Mouse (Mus musculus) midbrain, embryonic 11.5 days (tissue): ENCODE measurements around the gene Col4a4. TPM values are rescaled to one million over a fixed set of nuclear protein-coding genes. Genes with fewer than 3 reads are reported as not detected.
A peak's percentile ranks its signal among the peaks of the same experiment; 100 is the strongest.

Experiments
- ATAC-seq: fragments of 200-750 bp; cut with Nextera tagmentation; 2 replicates; pipeline ENCODE4 v1.8.0; 2017; ENCODE audit warnings: moderate TSS enrichment, moderate library complexity; ENCODE audit not compliant: low FRiP score
- DNase-seq: peaks from one replicate; pipeline ENCODE4 v3.0.0; 2015; ENCODE audit warnings: low spot score; ENCODE audit errors: missing footprints
- H3K27ac ChIP-seq: fragments of 300-500 bp; sonication (generic); 2 replicates; pipeline ENCODE4 v1.5.1; 2014; ENCODE audit warnings: low read depth, low read length
- H3K27me3 ChIP-seq: fragments of 300-500 bp; sonication (generic); 2 replicates; pipeline ENCODE4 v1.6.1; 2014; ENCODE audit warnings: mild to moderate bottlenecking, low read length, moderate library complexity, mixed read lengths; ENCODE audit not compliant: control insufficient read depth, insufficient read depth
- H3K36me3 ChIP-seq: fragments of 300-500 bp; sonication (generic); 2 replicates; pipeline ENCODE4 v1.6.1; 2014; ENCODE audit warnings: mild to moderate bottlenecking, low read length, moderate library complexity, mixed read lengths; ENCODE audit not compliant: control insufficient read depth, insufficient read depth
- H3K4me1 ChIP-seq: fragments of 300-500 bp; sonication (generic); 2 replicates; pipeline ENCODE4 v1.6.1; 2014; ENCODE audit warnings: low read length; ENCODE audit not compliant: control insufficient read depth, insufficient read depth
- H3K4me2 ChIP-seq: fragments of 300-500 bp; sonication (generic); 2 replicates; pipeline ENCODE4 v1.6.1; 2014; ENCODE audit warnings: mild to moderate bottlenecking, moderate library complexity
- H3K4me3 ChIP-seq: fragments of 300-500 bp; sonication (generic); 2 replicates; pipeline ENCODE4 v1.5.1; 2014; ENCODE audit warnings: low read depth, low read length
- H3K9ac ChIP-seq: fragments of 300-500 bp; sonication (generic); 2 replicates; pipeline ENCODE4 v1.6.1; 2014; ENCODE audit warnings: low read length
- H3K9me3 ChIP-seq: fragments of 300-500 bp; sonication (generic); 2 replicates; pipeline ENCODE4 v1.6.1; 2016; ENCODE audit warnings: low read length; ENCODE audit not compliant: control insufficient read depth
- WGBS: fragments of 180-500 bp; shearing (Covaris S2); extraction: QIAGEN DNeasy Blood & Tissue Kit; methylation state at CpG from one replicate; pipeline ENCODE4 v1.1.7; 2014; 5-methylcytosine and 5-hydroxymethylcytosine counted together
- polyA plus RNA-seq: library from polyadenylated mRNA; unstranded; fragments of >200 nt; fragmentation: Nextera tagmentation; extraction: Ambion mirVana; gene quantifications from 2 replicates; pipeline ENCODE4 v1.2.1, GENCODE M21; 2014

Col4a4 gene
- polyA plus RNA-seq, 1 experiment from 2014 or later: 0.04 TPM

- no peaks in the 10 kb centered on the region for H3K4me1 ChIP-seq
- no peaks in the 10 kb centered on the region for H3K9me3 ChIP-seq
- H3K27me3 ChIP-seq: no peaks in the 10 kb centered on the region
- no peak for DNase-seq
- ATAC-seq: no peak
- no peaks in the 10 kb centered on the region for H3K36me3 ChIP-seq
- H3K27ac ChIP-seq: no peak overlapping the region
- no peak overlapping the region for H3K9ac ChIP-seq
- no peak overlapping the region for H3K4me2 ChIP-seq
- H3K4me3 ChIP-seq: no peak overlapping the region
Measured at GRCm38 (mm10) chr1:82473467-82473866, 113.2 kb downstream of the Col4a4 start.

GRCm38 (mm10) chr1:82470516-82471225 is 116.0 kb downstream of the Col4a4 start:
- H3K4me2 ChIP-seq: no peak overlapping the region
- no peaks in the 10 kb centered on the region for H3K36me3 ChIP-seq
- DNase-seq: peak; percentile 69
- ATAC-seq: no peak
- H3K9me3 ChIP-seq: no peaks in the 10 kb centered on the region
- H3K27me3 ChIP-seq: no peaks in the 10 kb centered on the region
- H3K4me1 ChIP-seq: no peaks in the 10 kb centered on the region
- no peak overlapping the region for H3K9ac ChIP-seq
- H3K27ac ChIP-seq: no peak overlapping the region
- WGBS: 91% methylated on average over 10 of the region's 10 CpGs
- H3K4me3 ChIP-seq: no peak overlapping the region

- WGBS: 89% methylated on average over 6 of the region's 6 CpGs
- no peak for ATAC-seq
Measured at GRCm38 (mm10) chr1:82468872-82469271, 117.8 kb downstream of the Col4a4 start.

GRCm38 (mm10) chr1:82465321-82465853 is 121.3 kb downstream of the Col4a4 start:
- Histone ChIP-seq H3K27me3 (no peaks in the 10 kb centered on the region), H3K36me3 (no peaks in the 10 kb centered on the region), H3K27ac (no peak overlapping the region), H3K4me2 (no peak overlapping the region), H3K9me3 (no peaks in the 10 kb centered on the region), H3K4me3 (no peak overlapping the region), H3K9ac (no peak overlapping the region), H3K4me1 (no peaks in the 10 kb centered on the region)
- ATAC-seq (0 out of 2 replicates have a peak, but pooled peaks have one; percentile 9), DNase-seq (peak; percentile 71)
- WGBS: 54% methylated on average over 6 of the region's 6 CpGs

More at GRCm38 (mm10) chr1:82468872-82469271, 117.8 kb downstream of the Col4a4 start:
- peak; percentile 57 for DNase-seq
- H3K4me2 ChIP-seq: no peak overlapping the region
- H3K9me3 ChIP-seq: no peaks in the 10 kb centered on the region
- no peaks in the 10 kb centered on the region for H3K4me1 ChIP-seq
- no peak overlapping the region for H3K27ac ChIP-seq
- no peaks in the 10 kb centered on the region for H3K27me3 ChIP-seq
- no peak overlapping the region for H3K4me3 ChIP-seq
- no peaks in the 10 kb centered on the region for H3K36me3 ChIP-seq
- H3K9ac ChIP-seq: no peak overlapping the region

- Histone ChIP-seq H3K27me3 (no peaks in the 10 kb centered on the region), H3K9me3 (no peaks in the 10 kb centered on the region), H3K4me3 (no peak overlapping the region), H3K9ac (no peak overlapping the region), H3K4me2 (no peak overlapping the region), H3K4me1 (no peaks in the 10 kb centered on the region), H3K36me3 (no peaks in the 10 kb centered on the region), H3K27ac (no peak overlapping the region)
- 82% methylated on average over 4 of the region's 4 CpGs for WGBS
- ATAC-seq: no peak
- DNase-seq: no peak
Measured at GRCm38 (mm10) chr1:82461041-82461440, 125.6 kb downstream of the Col4a4 start.

- ATAC-seq: no peak
Measured at GRCm38 (mm10) chr1:82459926-82460325, 126.7 kb downstream of the Col4a4 start.

GRCm38 (mm10) chr1:82459350-82459749 is 127.3 kb downstream of the Col4a4 start:
- DNase-seq: peak; percentile 35
- 87% methylated on average over 4 of the region's 4 CpGs for WGBS
- Histone ChIP-seq H3K4me1 (no peaks in the 10 kb centered on the region), H3K36me3 (no peaks in the 10 kb centered on the region), H3K4me3 (no peak overlapping the region), H3K9ac (no peak overlapping the region), H3K27ac (no peak overlapping the region), H3K27me3 (no peaks in the 10 kb centered on the region), H3K9me3 (no peaks in the 10 kb centered on the region), H3K4me2 (no peak overlapping the region)
- ATAC-seq: no peak

More at GRCm38 (mm10) chr1:82459926-82460325, 126.7 kb downstream of the Col4a4 start:
- no peaks in the 10 kb centered on the region for H3K36me3 ChIP-seq
- H3K4me3 ChIP-seq: no peak overlapping the region
- no peaks in the 10 kb centered on the region for H3K4me1 ChIP-seq
- DNase-seq: peak; percentile 76
- no peak overlapping the region for H3K9ac ChIP-seq
- H3K9me3 ChIP-seq: no peaks in the 10 kb centered on the region
- no peaks in the 10 kb centered on the region for H3K27me3 ChIP-seq
- WGBS: 94% methylated on average over 2 of the region's 2 CpGs
- H3K4me2 ChIP-seq: no peak overlapping the region
- no peak overlapping the region for H3K27ac ChIP-seq

- H3K9me3 ChIP-seq: no peaks in the 10 kb centered on the region
- no peak overlapping the region for H3K4me2 ChIP-seq
- peaks cover 3% of the 10 kb centered on the region; the same call in 1 of the 2 replicates for H3K4me1 ChIP-seq
- no peak overlapping the region for H3K27ac ChIP-seq
- H3K27me3 ChIP-seq: no peaks in the 10 kb centered on the region
- no peak overlapping the region for H3K9ac ChIP-seq
- ATAC-seq: no peak
- no peak for DNase-seq
- 96% methylated on average over 3 of the region's 3 CpGs for WGBS
- H3K4me3 ChIP-seq: no peak overlapping the region
- no peaks in the 10 kb centered on the region for H3K36me3 ChIP-seq
Measured at GRCm38 (mm10) chr1:82454031-82454430, 132.6 kb downstream of the Col4a4 start.

- DNase-seq: peak; percentile 79
- Histone ChIP-seq H3K27ac (no peak overlapping the region), H3K27me3 (no peaks in the 10 kb centered on the region), H3K4me2 (no peak overlapping the region), H3K9ac (no peak overlapping the region), H3K4me1 (peaks cover 3% of the 10 kb centered on the region; the same call in 1 of the 2 replicates), H3K9me3 (no peaks in the 10 kb centered on the region), H3K36me3 (no peaks in the 10 kb centered on the region), H3K4me3 (no peak overlapping the region)
- ATAC-seq: peak; percentile 68; the same call in 1 of the 2 replicates
- WGBS: 39% methylated on average over 6 of the region's 6 CpGs
Measured at GRCm38 (mm10) chr1:82451927-82452651, 134.6 kb downstream of the Col4a4 start.
